Mouse (Mus musculus): ENCODE measurements around the gene Gm13287. TPM values are rescaled to one million over a fixed set of nuclear protein-coding genes. Genes with fewer than 3 reads are reported as not detected.
"Not testable (repeated sequence)": the region's sequence is repeated elsewhere in the genome, so short reads cannot be mapped to it uniquely, and the experiment has no call there.

Gene Gm13287
- polyA plus RNA-seq, 1 experiment from 2014 or later, result not detected

- H3K36me3 ChIP-seq (ENCODE audit: control insufficient read depth, insufficient read depth); H3K9me3 ChIP-seq (ENCODE audit: control insufficient read depth); H3K27ac ChIP-seq (ENCODE audit: low read depth, low read length); H3K4me3 ChIP-seq (ENCODE audit: low read depth, low read length); H3K27me3 ChIP-seq (replicated peaks; ENCODE audit: control insufficient read depth, insufficient read depth, low read length); ATAC-seq; H3K9ac ChIP-seq (ENCODE audit: low read depth, low read length); H3K4me1 ChIP-seq (replicated peaks; ENCODE audit: control insufficient read depth, insufficient read depth, low read length): not testable (repeated sequence)
- peak overlapping the region; percentile 51 for H3K4me2 ChIP-seq (replicated peaks; ENCODE audit: low read depth)
- 0% methylated on average over 3 of the region's 31 CpGs for WGBS
- peak; percentile 37 for TF ChIP-seq CTCF (IDR thresholded peaks at IDR 0.05; ENCODE audit: low read depth)
Observed at GRCm38 (mm10) chr4:88782335-88782734, 20.7 kb upstream of the Gm13287 start.

- H3K9me3 ChIP-seq (ENCODE audit: control insufficient read depth); H3K4me1 ChIP-seq (replicated peaks; ENCODE audit: control insufficient read depth, insufficient read depth, low read length); H3K27ac ChIP-seq (ENCODE audit: low read depth, low read length); H3K36me3 ChIP-seq (ENCODE audit: control insufficient read depth, insufficient read depth); H3K9ac ChIP-seq (ENCODE audit: low read depth, low read length); H3K27me3 ChIP-seq (replicated peaks; ENCODE audit: control insufficient read depth, insufficient read depth, low read length); ATAC-seq; H3K4me3 ChIP-seq (ENCODE audit: low read depth, low read length); H3K4me2 ChIP-seq (replicated peaks; ENCODE audit: low read depth): not testable (repeated sequence)
- WGBS, result no CpG with 5 or more reads among the region's 27 CpGs
Observed at GRCm38 (mm10) chr4:88785409-88785808, 17.6 kb upstream of the Gm13287 start, which contains the start of gene Gm13276. Gene Gm13276, plus strand, starts transcription at chr4:88785709.

GRCm38 (mm10) chr4:88788402-88788801, 14.7 kb upstream of the Gm13287 start, which contains the start of gene Gm13277:
Gene Gm13277, plus strand, starts transcription at chr4:88788632.
- not testable (repeated sequence) for H3K4me2 ChIP-seq (replicated peaks; ENCODE audit: low read depth); H3K36me3 ChIP-seq (ENCODE audit: control insufficient read depth, insufficient read depth); H3K27me3 ChIP-seq (replicated peaks; ENCODE audit: control insufficient read depth, insufficient read depth, low read length); H3K9me3 ChIP-seq (ENCODE audit: control insufficient read depth); H3K4me3 ChIP-seq (ENCODE audit: low read depth, low read length); H3K9ac ChIP-seq (ENCODE audit: low read depth, low read length); H3K4me1 ChIP-seq (replicated peaks; ENCODE audit: control insufficient read depth, insufficient read depth, low read length); ATAC-seq; H3K27ac ChIP-seq (ENCODE audit: low read depth, low read length)
- WGBS, result no CpG with 5 or more reads among the region's 28 CpGs
- TF ChIP-seq CTCF (IDR thresholded peaks at IDR 0.05; ENCODE audit: low read depth), result peak; percentile 60

- ATAC-seq; H3K4me1 ChIP-seq (replicated peaks; ENCODE audit: control insufficient read depth, insufficient read depth, low read length); H3K9ac ChIP-seq (ENCODE audit: low read depth, low read length); H3K36me3 ChIP-seq (ENCODE audit: control insufficient read depth, insufficient read depth); H3K4me3 ChIP-seq (ENCODE audit: low read depth, low read length); H3K4me2 ChIP-seq (replicated peaks; ENCODE audit: low read depth); H3K27me3 ChIP-seq (replicated peaks; ENCODE audit: control insufficient read depth, insufficient read depth, low read length); H3K27ac ChIP-seq (ENCODE audit: low read depth, low read length); H3K9me3 ChIP-seq (ENCODE audit: control insufficient read depth): not testable (repeated sequence)
- WGBS, result no CpG with 5 or more reads among the region's 28 CpGs
Observed at GRCm38 (mm10) chr4:88791250-88791649, 11.8 kb upstream of the Gm13287 start, which contains the start of gene Gm13278. Gene Gm13278, plus strand, starts transcription at chr4:88791550.

DNA sequence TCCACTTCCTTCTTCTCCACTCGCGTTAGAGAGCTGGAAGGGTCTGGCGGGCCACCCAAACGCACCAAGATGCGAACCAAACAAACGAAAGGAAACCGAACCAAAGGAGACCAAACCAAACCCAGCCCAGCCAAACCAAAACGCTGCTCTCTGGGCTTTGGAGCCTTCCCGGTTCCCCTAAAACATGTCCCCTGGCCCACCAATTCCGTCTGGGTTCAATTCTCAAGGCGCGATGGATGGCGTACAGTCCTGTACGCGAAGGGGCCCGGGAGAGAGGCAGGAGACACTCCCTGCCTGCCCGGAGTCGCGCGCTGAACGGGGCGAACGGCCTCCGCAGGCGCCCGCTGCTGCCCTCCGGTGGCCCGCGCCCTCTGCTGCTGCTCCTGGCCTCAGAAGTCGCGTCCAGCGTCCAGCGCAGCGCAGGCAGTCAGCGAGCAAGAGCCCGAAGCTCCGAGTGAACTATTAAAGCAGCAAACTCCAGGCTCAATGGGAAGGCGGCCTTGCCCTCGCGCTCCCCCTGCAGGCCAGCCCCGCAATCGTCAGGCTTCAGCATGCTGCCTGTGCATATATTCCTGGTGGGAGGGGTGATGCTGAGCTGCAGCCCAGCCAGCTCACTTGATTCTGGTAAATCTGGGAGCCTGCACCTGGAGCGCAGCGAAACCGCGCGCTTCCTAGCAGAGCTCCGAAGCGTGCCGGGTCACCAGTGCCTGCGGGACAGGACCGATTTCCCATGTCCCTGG, 8.9 kb upstream of the Gm13287 start, which contains the start of gene Gm13275:
Gm13275 (plus strand) TSS at position 552 of the 740 bp plus-strand sequence.
- not testable (repeated sequence) for H3K9me3 ChIP-seq (ENCODE audit: control insufficient read depth); H3K27me3 ChIP-seq (replicated peaks; ENCODE audit: control insufficient read depth, insufficient read depth, low read length); H3K9ac ChIP-seq (ENCODE audit: low read depth, low read length); H3K27ac ChIP-seq (ENCODE audit: low read depth, low read length); H3K4me1 ChIP-seq (replicated peaks; ENCODE audit: control insufficient read depth, insufficient read depth, low read length); H3K4me3 ChIP-seq (ENCODE audit: low read depth, low read length); H3K4me2 ChIP-seq (replicated peaks; ENCODE audit: low read depth); ATAC-seq; H3K36me3 ChIP-seq (ENCODE audit: control insufficient read depth, insufficient read depth)
- 0% methylated on average over 13 of the region's 52 CpGs for WGBS
- TF ChIP-seq CTCF (IDR thresholded peaks at IDR 0.05; ENCODE audit: low read depth), result peak; percentile 42

DNA sequence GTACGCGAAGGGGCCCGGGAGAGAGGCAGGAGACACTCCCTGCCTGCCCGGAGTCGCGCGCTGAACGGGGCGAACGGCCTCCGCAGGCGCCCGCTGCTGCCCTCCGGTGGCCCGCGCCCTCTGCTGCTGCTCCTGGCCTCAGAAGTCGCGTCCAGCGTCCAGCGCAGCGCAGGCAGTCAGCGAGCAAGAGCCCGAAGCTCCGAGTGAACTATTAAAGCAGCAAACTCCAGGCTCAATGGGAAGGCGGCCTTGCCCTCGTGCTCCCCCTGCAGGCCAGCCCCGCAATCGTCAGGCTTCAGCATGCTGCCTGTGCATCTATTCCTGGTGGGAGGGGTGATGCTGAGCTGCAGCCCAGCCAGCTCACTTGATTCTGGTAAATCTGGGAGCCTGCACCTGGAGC, 6.0 kb upstream of the Gm13287 start, which contains the start of gene Gm13279:
Gm13279 (plus strand) TSS at position 301 of the 400 bp plus-strand sequence.
- H3K27ac ChIP-seq (ENCODE audit: low read depth, low read length); ATAC-seq; H3K9me3 ChIP-seq (ENCODE audit: control insufficient read depth); H3K36me3 ChIP-seq (ENCODE audit: control insufficient read depth, insufficient read depth); H3K4me2 ChIP-seq (replicated peaks; ENCODE audit: low read depth); H3K4me1 ChIP-seq (replicated peaks; ENCODE audit: control insufficient read depth, insufficient read depth, low read length); H3K27me3 ChIP-seq (replicated peaks; ENCODE audit: control insufficient read depth, insufficient read depth, low read length); H3K9ac ChIP-seq (ENCODE audit: low read depth, low read length); H3K4me3 ChIP-seq (ENCODE audit: low read depth, low read length): not testable (repeated sequence)
- no CpG with 5 or more reads among the region's 28 CpGs for WGBS

DNA sequence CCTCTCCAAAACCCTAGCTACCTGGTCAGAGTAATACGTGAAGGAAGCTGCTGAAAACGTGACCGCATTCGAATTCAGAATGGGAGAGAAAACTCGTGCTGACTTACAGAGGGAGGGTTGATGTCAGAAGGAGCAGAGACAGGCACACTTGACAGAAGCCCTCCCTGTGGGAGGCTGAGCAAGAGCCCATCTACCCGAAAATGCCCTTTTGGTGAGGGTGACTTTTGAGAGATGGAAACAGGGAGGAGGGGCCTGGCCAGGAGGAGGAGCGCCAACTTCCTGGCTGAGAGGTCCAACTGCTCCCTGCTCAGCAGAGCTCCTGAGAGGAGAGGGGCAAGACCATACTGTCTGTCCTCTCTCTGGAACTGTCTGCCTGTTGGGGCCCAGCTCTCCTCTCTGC, 3.7 kb upstream of the Gm13287 start, which contains the start of gene Gm13285:
Gm13285 (plus strand) TSS at position 301 of the 400 bp plus-strand sequence.
- not testable (repeated sequence) for ATAC-seq; H3K36me3 ChIP-seq (ENCODE audit: control insufficient read depth, insufficient read depth); H3K4me2 ChIP-seq (replicated peaks; ENCODE audit: low read depth); H3K4me3 ChIP-seq (ENCODE audit: low read depth, low read length); H3K27ac ChIP-seq (ENCODE audit: low read depth, low read length); H3K4me1 ChIP-seq (replicated peaks; ENCODE audit: control insufficient read depth, insufficient read depth, low read length); H3K27me3 ChIP-seq (replicated peaks; ENCODE audit: control insufficient read depth, insufficient read depth, low read length); H3K9me3 ChIP-seq (ENCODE audit: control insufficient read depth); H3K9ac ChIP-seq (ENCODE audit: low read depth, low read length)
- 0% methylated on average over 2 of the region's 7 CpGs for WGBS

DNA sequence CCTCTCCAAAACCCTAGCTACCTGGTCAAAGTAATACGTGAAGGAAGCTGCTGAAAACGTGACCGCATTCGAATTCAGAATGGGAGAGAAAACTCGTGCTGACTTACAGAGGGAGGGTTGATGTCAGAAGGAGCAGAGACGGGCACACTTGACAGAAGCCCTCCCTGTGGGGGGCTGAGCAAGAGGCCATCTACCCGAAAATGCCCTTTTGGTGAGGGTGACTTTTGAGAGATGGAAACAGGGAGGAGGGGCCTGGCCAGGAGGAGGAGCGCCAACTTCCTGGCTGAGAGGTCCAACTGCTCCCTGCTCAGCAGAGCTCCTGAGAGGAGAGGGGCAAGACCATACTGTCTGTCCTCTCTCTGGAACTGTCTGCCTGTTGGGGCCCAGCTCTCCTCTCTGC, 2.2 kb downstream of the Gm13287 start, which contains the start of gene Gm13288:
Gm13288 (plus strand) TSS at position 301 of the 400 bp plus-strand sequence.
- no CpG with 5 or more reads among the region's 8 CpGs for whole genome bisulfite sequencing
- not testable (repeated sequence) for ATAC-seq; H3K9me3 ChIP-seq (ENCODE audit: control insufficient read depth); H3K36me3 ChIP-seq (ENCODE audit: control insufficient read depth, insufficient read depth); H3K4me3 ChIP-seq (ENCODE audit: low read depth, low read length); H3K9ac ChIP-seq (ENCODE audit: low read depth, low read length); H3K4me2 ChIP-seq (replicated peaks; ENCODE audit: low read depth); H3K4me1 ChIP-seq (replicated peaks; ENCODE audit: control insufficient read depth, insufficient read depth, low read length); H3K27me3 ChIP-seq (replicated peaks; ENCODE audit: control insufficient read depth, insufficient read depth, low read length); H3K27ac ChIP-seq (ENCODE audit: low read depth, low read length)

All from intestine, postnatal 0 days (tissue).